Mouse (Mus musculus): ENCODE measurements around the gene Cyfip1.

The Cyfip1 gene

DNA sequence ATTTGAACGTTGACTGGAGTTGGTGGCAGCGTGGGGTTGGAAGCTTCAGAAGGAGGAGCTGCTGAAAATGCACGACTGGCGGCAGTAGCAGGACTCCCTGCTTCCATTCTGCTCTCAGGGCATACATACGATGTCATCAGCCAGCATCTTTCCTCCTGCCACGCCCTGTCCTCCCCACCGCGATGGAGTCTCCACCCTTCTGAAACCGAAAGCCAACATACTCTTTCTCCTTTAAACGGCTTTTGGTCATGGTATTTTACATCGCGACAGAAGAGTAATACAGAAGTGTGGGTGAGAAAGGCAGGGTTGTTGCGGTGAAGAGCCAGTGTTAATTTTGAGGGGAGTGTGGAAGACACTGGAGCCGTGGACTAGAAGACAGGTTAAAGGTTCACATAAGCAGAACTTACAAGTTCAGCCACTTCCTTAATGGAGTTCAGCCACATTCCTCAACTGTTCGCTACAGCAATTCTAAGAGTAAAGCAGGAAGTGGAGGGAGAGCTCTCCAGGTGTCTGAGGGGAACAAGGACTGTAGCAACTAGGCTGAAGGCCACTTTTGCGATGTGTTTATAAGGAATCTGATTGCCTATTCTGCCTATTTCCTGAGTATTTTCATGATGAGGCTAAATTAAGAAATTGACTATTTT lies 126.8 kb downstream of the Cyfip1 start:
- CTCF ChIA-PET = no interaction called here
- POLR2A ChIA-PET = interaction anchor here in 2 of 4 experiments (0.7 to 1.2 kb wide), 3 partner anchors 9 to 154 kb away, joined by 3 read pairs; no protein-coding TSS in a partner anchor

DNA sequence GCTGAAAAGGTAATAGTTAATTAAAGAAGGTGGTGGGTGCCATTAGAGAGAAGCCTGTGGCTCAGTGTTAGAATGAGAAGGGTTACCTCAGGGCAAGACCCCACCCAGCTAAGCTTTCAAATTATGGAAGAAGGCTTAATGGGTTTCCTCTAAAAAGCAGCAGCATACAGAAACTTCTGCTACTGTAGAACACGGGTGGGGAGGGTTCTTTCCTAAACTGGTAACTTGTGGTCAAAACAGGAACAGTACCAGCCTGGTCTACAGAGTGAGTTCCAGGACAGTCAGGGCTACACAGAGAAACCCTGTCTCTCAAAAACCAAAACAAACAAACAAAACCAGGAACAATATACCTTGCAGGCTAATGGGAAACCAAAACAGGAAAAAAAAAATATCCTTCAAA lies 127.9 kb downstream of the Cyfip1 start:
- ChIA-PET POLR2A (interaction anchor here in 2 of 4 experiments (0.6 to 1.2 kb wide), 3 partner anchors 9 to 260 kb away, joined by 3 read pairs; no protein-coding TSS in a partner anchor), CTCF (no interaction called here)

- POLR2A ChIA-PET = interaction anchor here in 1 of 4 experiments (4.3 kb wide), 1 partner anchor 12 kb away, joined by 16 read pairs; the partner anchor contains the start of gene Nipa2
- CTCF ChIA-PET = no interaction called here
Observed at GRCm38 (mm10) chr7:55974429-55974828, 132.9 kb downstream of the Cyfip1 start.

DNA sequence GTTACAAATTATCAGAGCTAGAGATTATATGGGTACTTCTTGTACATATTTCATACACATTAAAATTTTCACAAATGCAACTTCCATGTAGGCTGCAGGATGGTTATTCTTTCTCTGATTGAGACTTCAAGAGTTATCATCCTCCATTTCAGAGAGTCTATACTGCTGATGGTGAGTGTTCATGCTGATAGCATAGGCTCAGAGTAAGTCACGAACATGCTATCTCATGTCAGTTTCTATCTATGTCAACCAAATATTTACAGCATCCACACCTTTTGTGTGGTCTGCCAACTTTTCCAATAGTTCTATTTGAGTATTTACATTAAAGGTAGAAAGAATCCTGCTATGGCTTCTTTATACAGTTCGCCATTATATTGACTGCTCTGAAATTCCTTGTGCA lies 140.0 kb downstream of the Cyfip1 start:
- ChIA-PET POLR2A (no interaction called here), CTCF (no interaction called here)
